Mouse (Mus musculus) G1E (cell line): ENCODE measurements around the gene Slc22a8.

Experiments used
- CTCF ChIP-seq: IDR thresholded peaks from 2 replicates; pipeline ENCODE4 v1.5.1; 2012; ENCODE audit warnings: low read depth, low read length, inconsistent platforms, mixed read lengths
- POLR2AphosphoS5 ChIP-seq: IDR thresholded peaks from 2 replicates; pipeline ENCODE4 v1.6.1; 2012; ENCODE audit warnings: low read depth, low read length, inconsistent platforms; ENCODE audit not compliant: insufficient replicate concordance

- TF ChIP-seq CTCF = no peak
- no peak for TF ChIP-seq POLR2AphosphoS5
Observed at GRCm38 (mm10) chr19:8604536-8605240, 13.6 kb downstream of the Slc22a8 start.
